Mouse (Mus musculus) ES-E14 (cell line): Measurements from ENCODE around the gene Bhlhe41.

Experiments
- CHD2 ChIP-seq: IDR thresholded peaks from 2 replicates; pipeline ENCODE4 v1.6.1; 2014; ENCODE audit warnings: mild to moderate bottlenecking, low read depth, low read length, inconsistent platforms
- HCFC1 ChIP-seq: IDR thresholded peaks from 2 replicates; pipeline ENCODE4 v1.6.1; 2012; ENCODE audit warnings: low read length, inconsistent platforms, borderline replicate concordance; ENCODE audit not compliant: insufficient read depth

GRCm38 (mm10) chr6:145862739-145863064 lies 2.7 kb downstream of the Bhlhe41 start:
- TF ChIP-seq CHD2 (no peak), HCFC1 (no peak)
